Mouse (Mus musculus): ENCODE results near the gene Myadml2.

DNA sequence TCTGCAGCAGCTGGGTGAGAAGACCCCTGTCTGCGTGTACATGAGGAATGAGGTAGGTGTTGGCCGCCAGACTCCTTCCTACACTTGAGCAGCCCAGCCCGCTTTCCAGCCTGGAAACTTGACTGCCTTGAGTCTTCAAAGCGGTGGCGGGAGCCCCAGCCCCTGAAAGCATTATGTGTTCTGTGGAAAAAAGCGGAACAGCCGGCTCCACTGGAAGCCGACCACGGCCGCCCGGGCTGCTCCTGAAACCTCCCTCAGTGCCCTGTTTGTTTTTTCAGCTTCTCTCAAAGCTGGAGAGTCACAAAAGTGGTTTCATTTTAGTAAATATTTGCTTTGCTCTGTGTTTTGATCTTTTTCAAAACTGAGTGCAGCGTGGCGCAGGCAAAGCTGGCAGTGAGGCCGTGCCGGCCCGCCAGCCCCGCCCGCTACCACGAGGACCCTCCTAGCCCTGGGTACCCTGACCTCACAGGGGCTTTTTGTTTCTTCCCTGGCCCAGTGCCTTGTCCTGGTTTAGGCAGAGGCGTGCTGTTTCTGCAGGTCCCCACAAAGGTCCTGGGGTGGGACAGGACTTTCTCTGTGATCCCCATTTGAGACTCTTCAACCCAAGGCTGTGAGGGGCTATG lies 38.8 kb upstream of the Myadml2 start:
- no peak for TF ChIP-seq KAT2A (IDR thresholded peaks at IDR 0.05; ENCODE audit: insufficient replicate concordance, low read length)
- TF ChIP-seq MAZ (IDR thresholded peaks at IDR 0.05; ENCODE audit: low read depth, low read length) = no peak
- no peak for TF ChIP-seq CTCF (conservative IDR thresholded peaks at IDR 0.05 in 1 of 2, IDR thresholded peaks at IDR 0.05 in 1 of 2; ENCODE audit: low read depth in 2 of 2, low read length in 2 of 2)
- TF ChIP-seq POLR2A (IDR thresholded peaks at IDR 0.05; ENCODE audit: low read depth, low read length) = no peak
